Mouse (Mus musculus) layer of hippocampus, adult 11-12 months (tissue): Measurements from ENCODE around the gene Thoc6.

Source experiments
- DNase-seq: peaks from one replicate; pipeline ENCODE4 v3.0.0; 2022; ENCODE audit warnings: low spot score

Thoc6 gene

DNA sequence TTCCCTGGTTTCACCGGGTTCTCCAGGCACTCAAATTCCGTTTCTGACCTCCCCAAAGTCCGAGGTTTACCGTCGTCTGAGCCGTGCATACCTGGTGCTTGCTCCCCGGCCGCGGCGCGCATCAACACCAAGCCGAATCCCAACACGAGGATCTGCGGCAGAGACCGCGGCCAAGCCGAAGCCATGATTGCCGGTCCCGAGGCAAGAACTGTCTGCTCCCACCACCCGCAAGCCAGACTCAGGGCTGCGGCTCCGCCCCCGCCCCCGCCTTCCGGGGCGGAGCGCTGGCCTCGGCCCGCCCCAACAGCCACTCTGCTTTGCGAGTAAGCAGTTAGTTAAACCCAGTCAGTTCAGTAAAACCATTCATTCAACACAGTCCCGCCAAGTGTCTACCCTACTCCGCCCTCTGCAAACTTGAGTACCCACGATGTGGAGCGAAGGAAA lies 3.6 kb upstream of the Thoc6 start, which contains the start of gene Tnfrsf12a:
TSS of gene Tnfrsf12a (minus strand) at position 233 of the 444 bp plus-strand sequence.
- DNase-seq: peak; percentile 72

DNA sequence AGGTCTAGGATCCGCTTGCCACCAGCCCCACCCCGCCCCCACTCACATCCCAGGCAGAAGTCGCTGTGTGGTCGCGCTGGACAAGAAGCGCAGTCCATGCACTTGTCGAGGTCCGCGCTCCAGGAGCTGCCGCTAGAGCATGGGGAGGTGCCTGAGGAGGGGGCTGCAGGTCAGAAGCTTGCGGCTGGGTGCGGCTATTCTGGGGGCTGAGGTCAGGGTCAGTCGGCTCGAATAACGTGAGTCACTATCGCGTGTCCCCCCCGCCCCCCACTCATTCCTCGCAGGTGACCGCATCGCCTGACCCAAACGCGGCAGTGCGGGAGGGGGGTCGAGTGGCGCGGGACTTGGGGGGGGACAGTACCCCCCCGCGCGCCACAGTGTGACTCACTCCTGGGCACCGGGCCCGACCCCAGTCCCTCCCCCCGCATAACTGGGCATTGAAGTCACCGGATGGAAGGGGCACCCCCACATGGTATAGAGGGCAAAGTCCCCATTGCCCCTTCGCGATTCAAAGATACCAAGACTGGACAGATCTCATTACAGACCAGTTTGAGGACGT lies 2.9 kb upstream of the Thoc6 start:
- no peak for DNase-seq

DNA sequence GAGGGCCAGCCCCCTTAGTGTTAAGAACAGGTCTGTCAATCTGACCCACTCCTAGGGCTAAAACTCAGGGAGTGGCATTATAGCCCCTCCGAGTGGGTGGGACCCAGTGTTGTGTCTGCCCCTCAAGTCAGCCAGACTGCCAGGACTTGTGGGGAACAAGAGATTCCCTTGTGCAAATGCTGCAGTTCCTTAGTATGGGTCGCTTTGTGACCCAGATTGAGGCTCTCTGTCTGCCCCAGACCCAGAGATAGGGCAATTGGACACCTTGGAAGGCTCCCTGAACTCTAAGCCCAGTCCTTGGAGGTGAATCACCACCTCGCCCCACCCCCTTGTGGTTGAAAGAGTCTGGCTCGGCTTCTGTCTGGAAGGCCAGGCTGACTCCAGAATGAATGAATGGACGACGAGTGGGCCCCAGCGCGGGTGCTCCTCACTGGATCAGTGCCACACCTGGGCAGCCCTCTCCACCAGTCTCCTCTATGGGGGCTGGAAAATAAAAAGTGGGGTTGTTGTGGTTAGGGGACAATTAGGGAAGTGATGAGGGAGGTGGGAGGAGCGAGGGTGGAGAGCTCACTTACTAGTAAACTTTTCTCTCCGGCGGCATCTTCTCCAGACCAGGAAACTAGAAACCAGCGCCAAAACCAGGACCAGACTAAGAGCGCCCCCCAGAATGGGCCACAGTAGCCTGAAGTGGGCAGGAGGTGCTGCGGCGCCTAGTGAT lies 2.0 kb upstream of the Thoc6 start:
- DNase-seq: peak; percentile 27

DNA sequence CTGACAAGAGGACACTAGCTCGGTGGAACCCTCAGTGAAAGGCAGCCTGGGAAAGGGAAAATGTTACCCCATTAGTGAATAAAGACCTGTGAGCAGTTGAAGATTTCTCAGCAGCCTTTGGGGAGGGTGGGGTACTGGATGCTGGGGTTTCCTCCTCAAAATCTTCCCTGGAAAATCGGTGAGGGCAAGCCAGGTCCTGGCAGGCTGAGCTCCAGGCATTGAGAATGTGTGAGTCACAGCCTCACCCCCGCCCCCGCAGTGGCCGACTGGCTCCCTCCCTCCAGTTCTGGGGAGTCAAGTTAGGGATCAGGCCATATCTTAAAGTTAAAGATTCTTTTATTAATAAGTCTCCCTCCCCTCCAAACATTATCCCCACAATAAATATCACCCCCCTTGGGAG lies 1.4 kb upstream of the Thoc6 start:
- DNase-seq: no peak

DNA sequence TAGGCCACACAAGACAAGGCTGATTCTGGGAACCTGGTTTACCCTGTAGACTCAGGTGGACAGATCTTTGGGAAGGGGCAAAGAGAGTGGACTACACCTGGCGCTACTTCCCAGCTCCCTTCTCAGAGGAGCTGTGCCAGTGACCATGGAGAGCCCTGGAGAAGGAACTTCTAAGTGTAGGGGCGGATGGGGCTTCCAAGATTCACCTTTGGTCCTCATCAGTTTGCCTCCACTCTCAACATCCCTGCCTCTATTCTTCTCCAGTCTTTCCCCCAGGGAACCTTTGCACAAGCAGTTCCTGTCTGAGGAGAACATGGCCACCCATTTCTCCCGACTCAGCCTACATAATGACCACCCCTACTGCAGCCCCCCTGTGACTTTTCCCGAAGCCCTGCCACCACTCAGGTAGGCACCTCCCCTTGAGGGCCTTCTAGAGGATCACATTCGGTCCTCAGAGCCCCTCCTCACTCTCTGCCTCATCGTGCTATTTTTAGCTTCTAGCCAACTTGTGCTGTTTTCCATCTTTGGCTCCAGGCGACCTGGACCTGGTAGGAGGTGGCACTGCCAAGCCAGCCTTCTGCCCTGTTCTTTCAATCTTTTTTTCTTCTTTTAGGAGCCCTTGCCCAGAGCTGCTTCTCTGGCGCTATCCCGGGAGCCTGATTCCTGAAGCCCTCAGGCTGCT lies 730 bp upstream of the Thoc6 start:
- no peak for DNase-seq

DNA sequence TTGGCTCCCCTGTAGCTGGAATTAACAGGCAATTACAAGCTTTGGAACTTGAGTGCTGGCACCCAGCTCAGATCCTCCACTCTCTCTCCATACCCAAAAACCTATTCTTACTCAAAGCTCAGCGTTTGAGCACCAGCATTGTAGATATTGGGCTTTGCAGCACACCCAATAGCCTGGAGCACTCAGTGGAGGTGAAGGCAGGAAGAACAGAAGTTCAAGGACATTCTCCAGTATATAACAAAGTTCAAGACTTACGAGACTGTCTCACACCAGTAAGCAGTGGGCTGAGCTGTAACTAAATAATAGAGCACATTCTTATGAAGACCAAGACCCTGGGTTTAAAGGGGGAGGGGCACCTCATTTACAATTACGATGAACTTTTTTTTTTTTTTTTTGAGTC lies 921 bp downstream of the Thoc6 start:
- no peak for DNase-seq

DNA sequence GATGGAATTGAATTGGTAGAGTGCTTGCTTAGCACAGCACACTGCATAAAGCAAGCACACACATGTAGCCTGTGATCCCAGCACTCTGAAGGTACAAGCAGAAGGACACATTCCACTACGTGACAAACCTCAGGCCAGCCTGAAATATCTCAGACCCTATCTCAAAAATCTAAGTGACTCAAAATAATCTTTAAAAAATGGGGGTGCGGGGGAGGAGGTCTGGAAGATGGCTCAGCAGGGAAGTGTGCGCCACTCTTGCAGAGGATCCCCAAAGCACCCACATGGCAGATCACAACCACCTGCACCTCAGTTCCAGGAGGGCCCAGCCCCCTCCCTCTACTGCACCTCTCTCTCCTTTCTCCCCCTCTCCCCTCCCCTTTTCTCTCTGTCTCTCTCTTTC lies 2.2 kb downstream of the Thoc6 start:
- no peak for DNase-seq

DNA sequence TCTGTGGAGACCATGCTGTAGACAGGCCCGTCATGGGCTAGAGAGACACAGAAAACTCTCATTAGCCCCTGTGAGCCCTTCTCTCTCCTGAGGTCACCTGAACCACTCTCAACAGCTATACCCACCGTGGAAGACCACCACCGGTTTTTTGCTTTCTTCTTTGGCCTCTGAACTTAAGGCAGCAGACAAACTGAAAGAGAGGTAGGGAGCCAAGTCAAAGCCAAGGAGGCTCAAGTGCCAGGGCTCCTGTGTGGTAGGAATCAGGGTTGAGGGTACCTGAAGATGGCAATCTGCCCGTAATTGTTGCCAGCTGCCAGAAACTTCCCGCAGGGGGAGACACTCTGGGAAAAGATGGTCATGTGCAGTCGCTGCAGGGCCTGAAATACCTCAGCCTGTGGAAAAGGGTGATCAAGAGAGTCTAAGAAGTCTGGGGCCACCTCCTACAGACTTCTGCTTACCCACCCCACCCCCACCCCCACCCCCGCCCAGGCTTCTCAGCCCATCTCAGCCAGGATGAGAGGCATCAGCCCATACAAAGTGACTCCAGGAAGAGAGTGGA lies 3.1 kb downstream of the Thoc6 start:
- DNase-seq: no peak

DNA sequence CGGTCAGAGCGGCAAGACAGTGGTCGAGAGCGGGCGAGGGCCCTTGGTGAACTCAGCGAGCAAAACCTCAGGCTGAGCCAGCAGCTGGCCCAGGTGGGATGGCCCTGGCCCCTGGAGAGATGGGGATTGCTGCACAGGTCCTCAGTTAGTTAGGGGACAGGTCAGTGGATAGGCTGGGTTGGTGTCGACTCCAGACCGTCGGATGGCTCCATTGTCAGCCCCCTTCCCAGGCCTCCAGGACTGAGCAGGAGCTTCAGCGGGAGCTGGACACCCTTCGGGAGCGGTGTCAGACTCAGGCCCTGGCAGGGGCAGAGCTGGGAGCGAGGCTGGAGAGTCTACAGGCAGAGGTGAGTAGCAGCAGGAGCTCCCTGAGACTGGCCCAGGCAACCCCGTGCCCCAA lies 8.2 kb downstream of the Thoc6 start:
- no peak for DNase-seq

DNA sequence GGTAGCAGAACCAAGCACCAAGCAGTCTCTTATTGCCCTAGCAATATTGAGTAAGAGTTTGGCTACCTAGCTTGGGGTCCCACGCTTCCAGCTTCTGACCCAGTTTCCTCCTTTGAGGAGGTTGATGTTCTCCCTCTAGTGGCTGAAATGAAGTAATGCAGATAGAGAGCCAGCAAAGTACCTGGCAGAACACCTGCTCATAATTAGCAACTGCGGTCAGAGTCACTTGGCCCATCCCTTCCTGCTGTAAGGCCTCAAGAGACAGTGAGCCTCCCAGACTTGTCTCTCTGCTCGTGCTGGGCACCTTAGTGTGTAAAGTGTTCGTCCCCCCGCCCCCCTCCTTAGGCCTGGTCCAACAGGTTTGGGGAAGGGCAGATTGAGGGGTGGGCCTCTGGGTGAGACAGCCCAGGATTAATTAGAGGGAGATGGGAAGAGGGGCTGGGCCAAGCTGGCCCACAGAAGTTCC lies 9.1 kb downstream of the Thoc6 start:
- DNase-seq: no peak

DNA sequence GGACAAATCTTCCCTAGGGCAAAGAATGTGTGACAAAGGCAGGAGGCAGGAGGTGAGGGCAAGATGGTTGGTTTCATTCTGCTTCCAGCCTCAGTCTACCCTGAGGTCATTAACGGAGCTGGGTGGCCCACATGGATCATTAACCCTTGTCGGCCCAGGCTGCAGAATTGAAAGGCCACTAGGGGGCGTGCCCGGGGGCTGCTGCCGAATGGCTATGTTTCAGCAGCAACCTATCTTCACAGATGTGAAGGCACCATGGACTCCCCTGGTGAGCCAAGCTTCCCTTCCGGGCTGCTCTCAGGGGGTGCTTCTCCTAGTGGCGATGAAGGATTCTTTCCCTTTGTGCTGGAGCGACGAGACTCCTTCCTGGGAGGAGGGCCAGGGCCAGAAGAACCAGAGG lies 12.2 kb downstream of the Thoc6 start:
- DNase-seq: no peak

DNA sequence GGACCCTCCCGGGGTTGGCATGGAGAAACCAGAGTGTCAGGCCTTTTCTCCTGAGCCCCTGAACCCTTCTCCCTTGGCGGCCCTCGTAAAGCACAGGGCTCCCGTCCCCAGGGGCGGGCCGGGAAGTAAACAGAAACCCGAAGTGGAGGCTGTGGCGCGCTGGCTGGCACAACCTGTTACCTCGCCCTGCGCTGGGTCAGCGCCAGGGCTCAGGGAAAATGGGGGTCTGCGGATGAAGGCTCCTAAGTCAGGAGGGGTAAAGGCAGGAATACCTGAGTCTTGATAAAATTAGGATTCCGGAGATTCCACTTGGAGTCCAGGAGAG lies 12.8 kb downstream of the Thoc6 start:
- no peak for DNase-seq

DNA sequence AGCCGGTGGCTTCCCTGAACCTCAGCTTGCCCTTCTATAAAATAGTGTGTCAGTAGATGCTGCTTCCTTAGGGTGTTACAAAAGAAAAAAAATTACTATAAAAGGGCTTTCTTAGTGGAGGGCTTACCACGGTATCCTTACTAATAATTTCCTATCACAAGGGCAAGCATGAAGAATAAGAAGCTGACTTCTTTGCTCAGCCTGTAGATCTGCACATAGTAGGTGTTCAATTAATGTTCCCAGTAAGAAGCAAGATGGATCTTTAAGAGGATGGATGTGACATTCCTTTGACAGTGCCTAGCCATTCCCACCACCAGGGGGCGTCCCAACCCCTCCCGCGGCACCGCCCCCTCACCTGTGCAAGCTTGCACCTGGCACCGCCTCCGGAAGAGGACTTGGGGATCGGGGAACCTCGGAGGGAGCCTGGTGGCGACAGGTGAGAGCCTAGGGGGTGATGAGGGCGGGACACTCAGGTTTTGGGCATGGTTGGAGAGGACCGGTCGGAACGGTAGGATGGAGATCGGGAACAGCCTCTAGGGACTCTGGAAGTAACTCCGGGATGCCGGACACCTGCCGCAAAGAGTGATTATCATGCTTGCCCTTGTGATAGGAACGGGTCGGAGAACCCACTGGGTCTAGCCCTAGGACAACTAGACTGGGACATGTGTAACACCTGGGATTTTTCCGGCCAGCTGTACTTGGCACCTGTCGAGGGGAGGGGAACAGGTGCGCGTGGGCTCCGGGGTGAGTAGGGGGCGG lies 13.4 kb downstream of the Thoc6 start, which contains the start of gene Bicdl2:
TSS of gene Bicdl2 (plus strand) at position 390 of the 759 bp plus-strand sequence.
- DNase-seq: no peak

DNA sequence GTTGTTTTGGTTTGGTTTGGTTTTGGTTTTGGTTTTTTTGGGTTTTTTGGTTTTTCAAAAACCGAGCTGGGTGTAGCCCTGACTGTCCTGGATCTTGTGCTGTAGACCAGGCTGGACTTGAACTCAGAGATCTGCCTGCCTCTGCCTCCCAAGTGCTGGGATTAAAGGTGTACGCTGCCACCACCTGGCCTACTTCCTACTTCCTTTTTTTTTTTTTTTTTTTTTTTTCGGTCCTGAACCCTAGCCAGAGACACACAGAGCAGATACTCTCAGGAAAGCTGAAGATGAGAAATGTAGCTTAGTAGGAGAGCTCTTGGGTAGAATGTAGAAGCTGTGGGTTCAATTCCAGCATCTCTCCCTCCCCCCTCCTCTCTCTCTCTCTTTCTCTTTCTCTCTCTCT lies 15.2 kb downstream of the Thoc6 start:
- no peak for DNase-seq

DNA sequence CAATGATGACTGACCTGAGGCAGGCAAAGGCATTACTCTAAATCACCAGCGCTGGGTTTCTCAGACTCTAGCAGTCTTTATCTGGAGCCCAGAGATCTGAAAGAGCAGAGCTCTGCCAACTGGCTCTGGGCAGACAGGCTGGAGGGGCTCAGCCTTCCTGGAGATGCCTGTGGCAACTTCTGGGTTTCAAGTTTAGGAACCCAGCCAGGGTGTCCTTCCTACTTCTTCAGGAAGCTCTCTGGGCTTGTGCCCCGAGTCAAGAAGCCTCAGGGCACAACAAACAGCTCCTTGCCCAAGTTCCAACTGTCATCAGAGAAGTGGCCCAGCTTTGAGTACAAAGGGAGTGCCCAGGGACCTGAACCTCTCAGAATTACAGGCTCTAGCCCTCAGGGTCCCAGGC lies 19.3 kb downstream of the Thoc6 start:
- DNase-seq: no peak

DNA sequence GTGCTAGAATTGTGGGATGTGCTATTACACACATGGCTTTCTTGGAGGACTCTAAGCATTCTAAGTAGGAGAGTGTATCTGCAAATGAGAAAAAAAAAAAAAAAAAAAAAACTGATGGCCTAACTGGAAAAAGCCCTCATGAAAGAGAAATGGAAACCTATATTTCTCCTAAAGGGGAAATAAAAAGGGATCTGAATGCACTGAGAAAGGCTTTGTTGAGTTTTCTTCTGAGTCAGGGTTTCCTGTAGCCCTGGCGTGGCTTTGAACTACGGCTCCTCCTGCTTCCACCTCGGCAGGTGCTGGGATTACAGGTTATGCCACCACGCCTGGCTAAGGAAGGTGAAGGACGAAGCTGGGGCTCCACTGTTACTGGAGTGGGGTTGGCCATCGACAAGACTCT lies 19.7 kb downstream of the Thoc6 start:
- no peak for DNase-seq

DNA sequence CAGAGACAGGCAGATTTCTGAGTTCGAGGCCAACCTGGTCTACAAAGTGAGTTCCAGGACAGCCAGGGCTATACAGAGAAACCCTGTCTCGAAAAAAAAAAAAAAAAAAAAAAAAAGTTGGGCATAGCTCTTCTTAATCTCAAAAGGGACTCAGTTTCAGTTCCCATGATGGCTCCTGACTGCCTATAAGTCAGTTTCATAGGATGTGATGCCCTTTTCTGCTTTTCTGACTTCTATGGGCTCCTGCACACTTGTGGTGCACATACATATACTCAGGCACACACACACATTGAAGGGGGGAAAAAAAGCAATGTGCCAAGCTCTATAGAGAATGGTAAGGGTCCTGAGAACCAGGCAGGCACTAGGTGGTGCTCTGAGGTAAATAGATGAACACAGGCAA lies 20.4 kb downstream of the Thoc6 start:
- no peak for DNase-seq

DNA sequence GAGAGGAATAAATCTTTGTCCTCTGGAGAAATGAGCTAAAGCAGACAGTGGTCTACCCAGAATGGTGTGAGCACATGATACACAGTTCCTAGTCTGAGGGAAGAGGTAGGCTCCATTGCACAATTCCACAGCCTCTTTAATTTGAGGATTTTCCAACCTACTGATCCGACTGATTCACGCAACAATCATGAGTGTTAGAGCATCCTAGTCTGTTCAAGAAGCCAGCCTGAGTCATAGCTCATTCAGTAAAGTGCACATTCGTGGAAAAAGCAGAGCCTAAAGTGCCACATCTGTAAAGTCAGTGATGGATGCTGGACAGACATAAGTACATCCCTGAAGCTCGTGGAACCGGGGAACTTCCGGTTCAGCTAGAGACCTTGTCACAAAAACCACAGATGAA lies 22.3 kb downstream of the Thoc6 start:
- DNase-seq: no peak

DNA sequence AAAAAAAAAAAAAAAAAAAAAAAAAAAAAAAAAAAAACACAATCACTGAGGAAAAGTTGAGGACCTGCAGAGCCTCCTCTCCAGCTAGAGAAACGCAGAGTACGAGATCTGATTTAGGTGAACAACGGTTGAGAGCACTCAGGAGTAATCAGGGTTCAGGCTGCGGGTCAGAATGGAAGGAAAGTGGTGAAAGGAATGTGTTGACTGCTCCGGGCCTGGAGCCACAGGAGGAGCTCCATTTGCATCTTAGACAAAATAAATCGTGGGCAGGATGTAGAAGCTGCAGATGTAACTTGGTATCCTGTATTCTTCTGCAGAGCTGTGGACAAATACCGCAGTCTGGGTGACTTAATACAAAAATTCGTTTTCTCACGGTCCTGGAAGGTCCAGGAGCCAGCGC lies 27.8 kb downstream of the Thoc6 start:
- no peak for DNase-seq

DNA sequence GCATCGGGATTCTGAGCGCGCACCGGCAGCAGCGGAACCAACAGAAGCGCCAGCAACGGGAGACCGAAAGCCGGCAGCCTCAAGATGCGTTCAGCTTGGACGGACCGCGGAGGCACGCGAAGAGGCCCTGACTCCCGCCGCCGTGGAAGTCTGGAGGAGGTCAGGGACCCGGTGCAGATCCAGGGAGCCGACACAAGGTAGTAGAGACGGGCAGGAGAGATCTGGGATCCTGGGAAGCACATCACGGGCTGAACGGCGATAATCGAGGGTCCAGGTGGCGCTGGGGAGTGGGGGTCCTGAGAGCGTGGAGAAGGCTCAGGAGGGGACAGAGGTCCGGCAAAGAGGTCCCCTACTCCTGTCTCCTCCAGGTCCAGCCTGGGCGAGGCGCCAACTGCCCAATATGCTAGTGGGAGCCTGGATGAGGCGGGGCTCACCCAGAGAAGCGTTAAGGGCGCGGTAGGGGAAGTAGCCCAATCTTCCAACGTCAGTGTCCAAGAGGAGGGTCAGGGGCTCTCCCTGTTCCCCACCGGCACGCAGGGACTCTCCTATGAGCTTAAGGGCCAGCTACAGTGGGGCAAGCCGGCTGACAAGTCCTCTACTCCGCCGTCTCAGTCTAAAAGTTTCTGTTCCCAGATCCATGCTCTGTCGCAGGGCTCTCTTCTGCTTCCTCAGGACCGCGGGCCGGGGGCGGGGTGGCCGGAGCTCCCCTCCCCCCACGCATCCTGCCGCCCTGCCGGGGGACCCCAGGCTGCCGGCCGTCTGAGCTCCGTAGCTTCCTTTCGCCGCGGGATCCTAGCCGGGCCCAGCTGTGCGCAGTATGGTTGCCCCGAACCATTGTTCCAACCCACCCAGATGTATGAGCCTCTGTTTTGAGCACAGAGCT lies 28.8 kb downstream of the Thoc6 start, which contains the start of gene Mmp25:
TSS of gene Mmp25 (minus strand) at position 665 of the 883 bp plus-strand sequence.
- DNase-seq: no peak

DNA sequence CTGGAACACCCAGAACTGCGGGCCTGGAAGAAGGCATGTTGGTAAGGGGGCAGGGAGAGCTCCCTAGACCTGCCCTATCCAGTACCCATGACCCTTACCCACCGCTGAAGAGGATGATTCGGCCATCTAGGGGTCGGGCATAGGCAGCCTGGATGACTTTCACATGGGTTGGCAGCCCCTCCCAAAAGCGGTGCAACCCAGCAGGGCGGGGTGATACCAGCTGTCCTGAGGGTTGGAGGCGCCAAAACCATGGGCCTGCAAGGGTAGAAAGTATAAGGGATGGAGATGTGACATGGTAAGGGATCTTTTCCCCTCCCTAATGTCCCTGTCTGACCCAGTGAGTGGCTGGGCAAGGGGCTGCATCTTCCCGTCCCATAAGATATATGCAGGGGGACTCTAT lies 42.4 kb downstream of the Thoc6 start:
- DNase-seq: no peak
